Mouse (Mus musculus) hindbrain, embryonic 14.5 days (tissue): ENCODE data around the gene Oas1h. TPM values are rescaled to one million over a fixed set of nuclear protein-coding genes. Genes with fewer than 3 reads are reported as not detected.
"Not testable (repeated sequence)": the region's sequence is repeated elsewhere in the genome, so short reads cannot be mapped to it uniquely, and the experiment has no call there.

ENCODE experiments used
- ATAC-seq: fragments of 200-750 bp; cut with Nextera tagmentation; 2 replicates; pipeline ENCODE4 v1.8.0; 2017; ENCODE audit warnings: moderate number of reproducible peaks, mild to moderate bottlenecking, moderate TSS enrichment, moderate library complexity; ENCODE audit not compliant: low FRiP score
- DNase-seq: peaks from one replicate; pipeline ENCODE4 v3.0.0-alpha.2; 2015; ENCODE audit warnings: low spot score
- H3K27ac ChIP-seq: fragments of 300-500 bp; sonication (generic); 2 replicates; pipeline ENCODE4 v1.5.1; 2014; ENCODE audit warnings: mild to moderate bottlenecking, moderate library complexity
- H3K27me3 ChIP-seq: fragments of 300-500 bp; sonication (generic); 2 replicates; pipeline ENCODE4 v1.6.1; 2014; ENCODE audit warnings: mild to moderate bottlenecking, low read length, mixed read lengths; ENCODE audit not compliant: control insufficient read depth, insufficient read depth
- H3K36me3 ChIP-seq: fragments of 300-500 bp; sonication (generic); replicated peaks from 2 replicates; pipeline ENCODE4 v1.6.1; 2014; ENCODE audit not compliant: control insufficient read depth, insufficient read depth
- H3K4me1 ChIP-seq: fragments of 300-500 bp; sonication (generic); replicated peaks from 2 replicates; pipeline ENCODE4 v1.6.1; 2014; ENCODE audit warnings: antibody characterized with exemption, low read length, mixed read lengths; ENCODE audit not compliant: control insufficient read depth, insufficient read depth
- H3K4me2 ChIP-seq: fragments of 300-500 bp; sonication (generic); replicated peaks from 2 replicates; pipeline ENCODE4 v1.6.1; 2014; ENCODE audit warnings: mild to moderate bottlenecking, moderate library complexity
- H3K4me3 ChIP-seq: fragments of 300-500 bp; sonication (generic); replicated peaks from 2 replicates; pipeline ENCODE4 v1.5.1; 2014; ENCODE audit warnings: mild to moderate bottlenecking, low read length
- H3K9ac ChIP-seq: fragments of 300-500 bp; sonication (generic); 2 replicates; pipeline ENCODE4 v1.6.1; 2014
- H3K9me3 ChIP-seq: fragments of 300-500 bp; sonication (generic); 2 replicates; pipeline ENCODE4 v1.6.1; 2016; ENCODE audit warnings: low read length; ENCODE audit not compliant: control insufficient read depth
- WGBS: fragments of 180-500 bp; shearing (Covaris S2); extraction: QIAGEN DNeasy Blood & Tissue Kit; methylation state at CpG from one replicate; pipeline ENCODE4 v1.1.7; 2014; 5-methylcytosine and 5-hydroxymethylcytosine counted together
- microRNA-seq: library from miRNA; unstranded; fragments of <30 nt; microRNA quantifications from one replicate; pipeline ENCODE4, GENCODE M21; 2016
- polyA plus RNA-seq: library from polyadenylated mRNA; unstranded; fragments of >200 nt; fragmentation: Nextera tagmentation; extraction: Ambion mirVana; gene quantifications from 2 replicates; pipeline ENCODE4 v1.2.1, GENCODE M21; 2014

Gene Oas1h
- polyA plus RNA-seq, 1 experiment from 2014 or later, result not detected

DNA sequence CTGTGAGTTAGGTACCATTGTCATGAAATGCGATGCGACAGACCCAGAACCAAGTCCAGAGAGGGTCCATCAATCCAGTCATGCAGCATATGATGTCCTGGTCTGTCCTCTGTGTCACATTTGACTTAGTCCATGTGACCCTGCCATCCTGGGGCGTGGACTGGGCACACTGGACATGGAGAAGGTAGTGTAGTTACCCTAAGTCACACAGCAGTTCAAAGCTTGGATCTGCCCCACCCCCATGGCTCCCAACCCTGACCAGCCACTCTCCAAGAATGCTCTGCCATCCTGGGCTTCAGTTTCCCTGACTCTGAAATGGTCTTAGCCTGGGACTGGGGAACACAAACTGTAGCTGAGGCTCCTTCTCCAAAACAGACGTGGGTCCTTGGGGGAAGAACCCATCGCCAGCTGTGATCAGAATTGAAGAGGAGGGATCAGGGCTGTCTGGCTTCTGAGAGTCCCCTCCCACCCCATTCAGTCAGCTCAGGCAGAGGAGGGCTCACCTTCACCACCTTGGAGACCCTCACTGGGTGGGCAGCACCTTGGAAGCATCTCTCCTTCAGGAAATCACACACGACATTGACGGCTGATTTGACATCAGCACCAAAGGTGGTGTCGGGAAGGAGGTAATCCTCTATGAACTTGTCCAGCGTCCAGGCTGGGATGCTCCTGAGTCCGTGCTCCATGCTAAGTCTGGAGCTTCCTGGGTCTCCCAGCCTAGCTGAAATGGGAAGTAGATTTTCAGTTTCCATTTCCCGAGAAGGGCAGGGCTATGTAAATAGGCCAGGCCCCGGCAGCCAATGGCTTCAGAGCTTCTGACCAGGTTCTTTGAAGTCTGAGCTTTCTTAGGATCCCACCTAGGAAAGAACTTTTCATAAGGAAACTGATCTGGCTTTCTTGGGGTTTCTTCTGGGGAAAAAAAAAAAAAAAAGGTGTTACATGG, 45.8 kb downstream of the Oas1h start, which contains the start of gene Oas1a:
Gene Oas1a (minus strand): TSS at position 731 of the 943 bp plus-strand sequence.
- not testable (repeated sequence) for H3K4me1 ChIP-seq, H3K4me3 ChIP-seq, H3K4me2 ChIP-seq, H3K9ac ChIP-seq, DNase-seq, H3K36me3 ChIP-seq, H3K9me3 ChIP-seq, ATAC-seq, H3K27me3 ChIP-seq, H3K27ac ChIP-seq
- WGBS, result 37% methylated on average over 8 of the region's 12 CpGs

DNA sequence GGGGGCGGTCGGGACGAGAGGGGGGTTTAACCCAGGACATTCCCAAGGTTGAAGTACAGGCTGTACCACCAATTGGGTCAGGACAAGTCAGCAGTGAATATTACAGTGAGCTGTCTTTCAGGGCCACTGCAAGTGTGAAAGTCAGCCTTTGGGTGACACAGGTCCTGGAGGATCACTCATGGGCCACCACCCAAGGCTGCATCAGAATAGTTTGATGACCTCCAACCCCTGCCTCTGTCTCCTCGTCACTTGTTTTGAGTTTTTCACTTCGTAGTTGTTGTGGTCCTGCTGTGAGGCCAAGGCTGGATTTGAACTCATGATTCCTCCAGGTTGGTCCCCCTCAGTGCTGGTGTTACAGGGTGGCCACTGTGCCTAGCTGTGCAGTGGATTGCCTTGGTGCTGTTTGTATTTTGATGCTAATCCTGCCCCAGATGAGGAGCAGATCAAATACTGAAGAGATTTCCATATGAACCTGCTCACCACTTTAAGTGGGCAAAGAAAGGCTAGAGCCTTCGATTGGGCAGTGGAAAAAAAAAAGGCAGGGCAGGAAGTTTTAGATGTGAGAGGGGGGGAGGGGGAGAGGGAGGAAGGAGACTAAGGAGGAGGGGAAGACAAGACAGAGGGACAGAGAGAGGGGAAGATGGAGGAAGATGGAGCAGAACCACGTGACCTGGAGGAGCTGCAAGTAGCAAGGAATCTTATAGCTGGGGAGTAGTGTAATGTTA, 47.1 kb downstream of the Oas1h start:
- Histone ChIP-seq H3K9ac (no peak overlapping the region), H3K4me3 (no peak overlapping the region), H3K9me3 (no peaks in the 10 kb centered on the region), H3K36me3 (no peaks in the 10 kb centered on the region), H3K4me1 (no peaks in the 10 kb centered on the region), H3K27ac (no peak overlapping the region), H3K27me3 (no peaks in the 10 kb centered on the region), H3K4me2 (no peak overlapping the region)
- DNase-seq (no peak), ATAC-seq (no peak)
- 47% methylated on average over 7 of the region's 7 CpGs for WGBS

DNA sequence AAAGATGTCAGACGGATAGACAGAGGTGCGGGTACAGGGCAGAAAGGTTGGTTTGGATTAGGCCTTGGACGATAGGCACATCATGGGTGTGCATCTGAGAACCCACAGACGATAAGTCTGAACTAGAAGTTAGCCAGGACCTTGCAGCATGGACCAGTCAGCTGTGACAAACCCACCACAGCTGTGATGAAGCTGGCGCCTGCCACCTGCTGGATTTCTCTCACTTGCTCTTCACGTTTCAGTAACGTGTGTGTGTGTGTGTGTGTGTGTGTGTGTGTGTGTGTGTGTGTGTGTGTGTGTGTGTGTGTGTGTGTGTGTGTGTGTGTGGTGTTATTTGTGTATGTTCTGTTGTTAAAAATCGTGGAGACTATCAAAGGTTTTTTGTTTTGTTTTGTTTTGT, 53.0 kb downstream of the Oas1h start, which contains the start of gene Oas1d:
Gene Oas1d (plus strand): TSS at position 333 of the 400 bp plus-strand sequence.
- H3K27me3 ChIP-seq, H3K4me2 ChIP-seq, H3K9me3 ChIP-seq, H3K9ac ChIP-seq, H3K4me3 ChIP-seq, H3K4me1 ChIP-seq, DNase-seq, H3K27ac ChIP-seq, H3K36me3 ChIP-seq, ATAC-seq: not testable (repeated sequence)
- 52% methylated on average over 8 of the region's 8 CpGs for WGBS

DNA sequence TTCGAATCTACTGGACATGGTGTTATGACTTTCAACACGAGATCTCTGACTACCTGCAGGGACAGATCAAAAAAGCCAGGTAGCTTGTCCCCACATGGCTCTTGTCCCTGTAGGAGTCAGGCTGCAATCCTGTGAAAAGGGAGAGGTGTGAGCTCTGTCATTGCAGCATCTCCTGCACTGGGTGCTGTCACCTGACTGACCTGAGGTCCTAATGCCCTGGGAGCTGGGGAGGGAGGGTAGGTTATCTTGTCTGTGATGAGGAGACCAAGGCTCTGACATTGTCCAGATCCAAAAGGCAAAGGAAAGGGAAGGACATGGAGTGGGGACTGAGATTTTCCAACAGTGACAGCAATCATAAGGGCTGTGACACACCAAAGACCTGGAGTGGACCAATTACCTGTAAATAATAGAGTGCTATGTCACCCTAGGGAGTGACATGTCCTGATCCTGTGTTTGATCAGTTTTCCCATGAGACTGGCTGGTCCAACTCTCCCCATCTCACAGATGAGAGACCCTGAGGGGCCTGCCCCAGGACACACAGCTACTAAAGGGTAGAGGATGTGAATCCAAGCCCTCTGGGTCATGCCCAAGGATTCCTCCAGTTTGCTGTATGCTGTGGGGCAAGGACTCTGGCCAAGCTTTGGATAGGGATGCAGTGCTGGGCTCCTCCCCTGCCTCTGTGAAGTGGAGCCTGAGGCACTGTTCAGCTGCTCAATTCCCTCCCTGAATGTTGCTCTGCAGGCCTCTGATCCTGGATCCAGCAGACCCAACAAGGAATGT, 58.1 kb downstream of the Oas1h start:
- not testable (repeated sequence) for H3K4me1 ChIP-seq, ATAC-seq, H3K27ac ChIP-seq, H3K9me3 ChIP-seq, H3K4me2 ChIP-seq, DNase-seq, H3K4me3 ChIP-seq, H3K27me3 ChIP-seq, H3K36me3 ChIP-seq, H3K9ac ChIP-seq
- 78% methylated on average over 2 of the region's 2 CpGs for WGBS

DNA sequence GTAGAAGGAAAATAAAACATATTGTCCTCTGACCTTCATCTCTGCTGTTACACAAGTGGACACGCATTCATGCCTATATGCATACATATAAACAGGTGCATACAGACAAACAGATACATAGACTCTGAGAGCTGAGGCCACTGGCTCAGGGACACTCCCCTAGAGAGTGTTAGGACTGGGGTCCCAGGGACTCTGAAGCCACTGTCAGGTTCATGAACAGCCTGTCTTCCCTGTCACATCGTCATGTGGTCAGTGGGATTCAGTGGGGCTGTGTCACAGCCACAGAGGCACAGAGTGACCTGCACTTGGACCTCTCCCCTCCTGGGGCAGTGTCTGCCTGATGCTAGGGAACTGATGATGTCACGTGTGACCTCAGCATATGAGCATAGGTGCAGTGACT, 59.1 kb downstream of the Oas1h start:
- no peak for DNase-seq
- H3K9me3 ChIP-seq, result no peaks in the 10 kb centered on the region
- no peak overlapping the region for H3K9ac ChIP-seq
- no peak overlapping the region for H3K27ac ChIP-seq
- no peaks in the 10 kb centered on the region for H3K27me3 ChIP-seq
- H3K36me3 ChIP-seq, result no peaks in the 10 kb centered on the region
- ATAC-seq, result no peak
- H3K4me2 ChIP-seq, result no peak overlapping the region
- WGBS, result 80% methylated on average over 3 of the region's 3 CpGs
- no peaks in the 10 kb centered on the region for H3K4me1 ChIP-seq
- no peak overlapping the region for H3K4me3 ChIP-seq

Small RNAs within 50 kb of the gene (microRNA-seq; reads per million reads assigned to microRNA genes)
- not detected for gene Gm22907

Other genes with a start within 250 kb of the Oas1h start
- 20.1 and 20.6 TPM in 2 replicates for gene Rita1, start 248.8 kb upstream of the Oas1h start, polyA plus RNA-seq
- 27.8 and 29.8 TPM in 2 replicates for gene Ddx54, start 248.7 kb upstream of the Oas1h start, polyA plus RNA-seq
- gene Cfap73, start 227.2 kb upstream of the Oas1h start, polyA plus RNA-seq, result 0.53 and 1.1 TPM in 2 replicates
- gene Rasal1, start 212.6 kb upstream of the Oas1h start, polyA plus RNA-seq, result 0.31 and 0.74 TPM in 2 replicates
- gene Dtx1, start 149.5 kb upstream of the Oas1h start, polyA plus RNA-seq, result 53.9 and 64.1 TPM in 2 replicates
- 0.16 and 0.32 TPM in 2 replicates for gene Oas2, start 111.6 kb upstream of the Oas1h start, polyA plus RNA-seq
- 0.46 and 0.95 TPM in 2 replicates for gene Oas3, start 83.8 kb upstream of the Oas1h start, polyA plus RNA-seq
- 0.24 and 0.35 TPM in 2 replicates for gene Oas1e, start 65.9 kb upstream of the Oas1h start, polyA plus RNA-seq
- gene Oas1c, start 48.9 kb upstream of the Oas1h start, polyA plus RNA-seq, result 0.40 and 0.64 TPM in 2 replicates
- gene Oas1f, start 14.1 kb upstream of the Oas1h start, polyA plus RNA-seq, result not detected in 2 replicates
- 0.19 and 0.33 TPM in 2 replicates for gene Oas1g, start 26.2 kb downstream of the Oas1h start, polyA plus RNA-seq
- gene Oas1a, start 46.1 kb downstream of the Oas1h start, polyA plus RNA-seq, result 0.82 and 0.91 TPM in 2 replicates
- not detected in 2 replicates for gene Oas1d, start 53.1 kb downstream of the Oas1h start, polyA plus RNA-seq
- 28.6 and 33.7 TPM in 2 replicates for gene Rph3a, start 148.7 kb downstream of the Oas1h start, polyA plus RNA-seq